Mouse (Mus musculus) lung, adult 2 months (tissue): ENCODE data around the gene Mapk1ip1.

Experiments
- CTCF ChIP-seq: fragments of 200-500 bp; IDR thresholded peaks from 2 replicates; pipeline ENCODE4 v1.5.1; 2011; ENCODE audit warnings: mild to moderate bottlenecking, low read length, control low read depth; ENCODE audit not compliant: insufficient read depth
- POLR2A ChIP-seq: fragments of 200-500 bp; IDR thresholded peaks from 2 replicates; pipeline ENCODE4 v1.6.1; 2011; ENCODE audit warnings: low read depth, mild to moderate bottlenecking, control low read depth, low read length, borderline replicate concordance; ENCODE audit errors: extremely low read depth

- TF ChIP-seq CTCF: peak; percentile 86
- no peak for TF ChIP-seq POLR2A
These were observed 5.5 kb downstream of the Mapk1ip1 start for GRCm38 (mm10) chr7:138840594-138841021.
